25 mouse cellular contexts compared by ENCODE assay signal in genomic region chr3:146962838-146963237, GRCm38 (mm10).
"Had no signal": no experiment of that assay in that cellular context is flagged by ENCODE, and none has a peak within 500 bp of the region (broad histone marks: within the 10 kb centered on the region; RNA-seq: fewer than 3 reads in every experiment).

No protein-coding gene starts in this region.

- H3K4me3 ChIP-seq: embryonic facial prominence, embryonic 10.5 days; embryonic facial prominence, embryonic 12.5 days; embryonic facial prominence, embryonic 13.5 days; embryonic facial prominence, embryonic 15.5 days; erythroblast, embryonic 14.5 days; forebrain, embryonic 10.5 days; forebrain, embryonic 12.5 days; forebrain, embryonic 13.5 days; forebrain, embryonic 15.5 days; gastrocnemius, adult 2 months; heart, adult 2 months; heart, embryonic 10.5 days; heart, embryonic 12.5 days; heart, embryonic 13.5 days had no signal

- H3K9ac ChIP-seq: embryonic facial prominence, embryonic 12.5 days; embryonic facial prominence, embryonic 13.5 days; embryonic facial prominence, embryonic 15.5 days; forebrain, embryonic 12.5 days; forebrain, embryonic 13.5 days; forebrain, embryonic 15.5 days; forebrain, postnatal 0 days; heart, embryonic 12.5 days; heart, embryonic 13.5 days had no signal

- H3K27me3 ChIP-seq: embryonic facial prominence, embryonic 12.5 days; embryonic facial prominence, embryonic 13.5 days; embryonic facial prominence, embryonic 15.5 days; forebrain, embryonic 12.5 days; forebrain, embryonic 13.5 days; forebrain, embryonic 15.5 days; heart, embryonic 12.5 days; heart, embryonic 13.5 days had no signal

- H3K9me3 ChIP-seq: embryonic facial prominence, embryonic 10.5 days; embryonic facial prominence, embryonic 12.5 days; embryonic facial prominence, embryonic 13.5 days; embryonic facial prominence, embryonic 15.5 days; forebrain, embryonic 10.5 days; forebrain, embryonic 12.5 days; forebrain, embryonic 13.5 days; forebrain, embryonic 15.5 days; heart, embryonic 10.5 days; heart, embryonic 12.5 days; heart, embryonic 13.5 days had no signal

- H3K4me1 ChIP-seq: embryonic facial prominence, embryonic 10.5 days; embryonic facial prominence, embryonic 12.5 days; embryonic facial prominence, embryonic 13.5 days; embryonic facial prominence, embryonic 15.5 days; forebrain, embryonic 10.5 days; forebrain, embryonic 12.5 days; forebrain, embryonic 13.5 days; forebrain, embryonic 15.5 days; heart, embryonic 10.5 days; heart, embryonic 12.5 days; heart, embryonic 13.5 days had no signal

- H3K27ac ChIP-seq: embryonic facial prominence, embryonic 10.5 days; embryonic facial prominence, embryonic 12.5 days; embryonic facial prominence, embryonic 13.5 days; embryonic facial prominence, embryonic 15.5 days; forebrain, embryonic 10.5 days; forebrain, embryonic 12.5 days; forebrain, embryonic 13.5 days; forebrain, embryonic 15.5 days; gastrocnemius, adult 2 months; heart, adult 2 months; heart, embryonic 10.5 days; heart, embryonic 13.5 days had no signal

- DNase-seq: cerebellum, postnatal 25 days; cerebellum, postnatal 36 days; embryo, embryonic 11 days; forebrain, postnatal 0 days; gastrocnemius, adult 2 months; gastrocnemius, postnatal 10 days; gastrocnemius, postnatal 14 days; gastrocnemius, postnatal 25 days; gastrocnemius, postnatal 36 days; heart, adult 11 months; heart, adult 18-20 months; heart, adult 2 months had no signal

- H3K4me2 ChIP-seq: embryonic facial prominence, embryonic 12.5 days; embryonic facial prominence, embryonic 13.5 days; embryonic facial prominence, embryonic 15.5 days; forebrain, embryonic 12.5 days; forebrain, embryonic 13.5 days; forebrain, embryonic 15.5 days; heart, embryonic 11.5 days; heart, embryonic 12.5 days; heart, embryonic 13.5 days had no signal

- H3K36me3 ChIP-seq: embryonic facial prominence, embryonic 10.5 days; embryonic facial prominence, embryonic 12.5 days; embryonic facial prominence, embryonic 13.5 days; embryonic facial prominence, embryonic 15.5 days; forebrain, embryonic 10.5 days; forebrain, embryonic 12.5 days; heart, embryonic 10.5 days; heart, embryonic 13.5 days had no signal
